Mouse (Mus musculus): ENCODE data around the gene Olfr893.
"Not testable (repeated sequence)": the region's sequence is repeated elsewhere in the genome, so short reads cannot be mapped to it uniquely, and the experiment has no call there.

Olfr893 gene

GRCm38 (mm10) chr9:38208065-38208464, at the start of gene Olfr893:
TSS of gene Olfr893 (plus strand) at chr9:38208365.
- no peak for DNase-seq (ENCODE audit: low spot score in 2 of 2)

DNA sequence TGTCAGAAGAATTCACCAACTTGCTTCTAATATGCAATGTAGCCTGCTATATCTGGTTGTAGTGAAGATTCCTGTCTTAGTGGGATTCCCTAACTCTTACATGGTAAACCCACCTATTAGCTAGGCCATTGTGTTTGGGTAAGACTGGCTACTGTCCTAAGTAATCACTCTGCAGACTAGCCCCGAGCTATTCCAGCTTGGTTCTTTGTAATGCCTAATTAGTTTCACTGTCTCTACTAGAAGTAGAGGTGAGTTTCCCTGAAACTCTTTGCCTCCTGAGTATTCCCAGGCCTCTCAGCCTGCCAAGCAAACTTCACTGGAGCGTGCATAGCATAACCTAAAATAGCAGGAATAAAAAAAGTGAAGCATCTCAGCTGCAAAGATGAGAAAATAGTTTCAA, 39.8 kb upstream of the Olfr893 start:
- not testable (repeated sequence) for DNase-seq (ENCODE audit: low spot score in 2 of 2)

DNA sequence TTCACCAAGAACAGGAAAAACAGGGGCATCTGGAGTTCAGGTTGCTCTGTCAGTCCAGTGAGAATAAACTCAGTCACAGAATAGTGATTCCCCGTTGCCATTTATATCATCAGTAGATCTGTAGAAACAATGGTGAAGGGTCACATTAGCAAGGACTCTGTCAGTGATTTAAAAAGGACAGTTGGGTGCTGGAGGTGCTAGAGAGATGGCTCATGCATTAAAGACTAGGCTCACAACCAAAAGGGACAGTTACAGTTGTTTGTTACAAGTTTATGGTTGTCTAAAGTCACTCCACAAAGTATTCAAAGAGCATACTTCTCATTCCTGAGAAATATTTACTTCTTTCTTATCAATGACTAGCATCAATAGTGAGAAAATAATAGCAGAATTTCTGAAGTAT, 27.4 kb upstream of the Olfr893 start, which contains the start of gene Olfr891:
Gene Olfr891, minus strand, starts transcription at position 101 of the 400 bp plus-strand sequence.
- no peak for DNase-seq (ENCODE audit: low spot score in 2 of 2)

GRCm38 (mm10) chr9:38217755-38218154, 9.6 kb downstream of the Olfr893 start, which contains the start of gene Olfr894:
TSS of gene Olfr894 (plus strand) at chr9:38218055.
- no peak for DNase-seq (ENCODE audit: low spot score in 2 of 2)

DNA sequence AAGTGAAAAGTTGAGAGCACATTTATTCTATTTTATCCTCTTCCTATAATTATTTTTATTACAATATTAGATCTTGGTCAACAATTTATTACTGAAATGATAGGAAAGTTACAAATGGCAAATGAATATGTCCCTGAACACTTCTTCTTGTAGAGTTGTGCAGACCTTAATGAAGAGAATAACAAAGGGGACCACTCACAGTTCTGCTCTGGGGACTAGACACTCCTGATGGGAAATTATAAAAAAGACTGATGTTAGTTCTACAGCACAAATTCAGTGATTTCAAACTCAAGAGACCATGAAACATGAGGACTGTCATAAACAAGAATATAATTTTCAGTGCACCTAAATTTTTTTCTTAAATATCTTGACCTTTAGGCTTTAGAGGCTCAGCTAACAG, 44.3 kb downstream of the Olfr893 start, which contains the start of gene Olfr143:
Gene Olfr143, plus strand, starts transcription at position 301 of the 400 bp plus-strand sequence.
- DNase-seq (ENCODE audit: low spot score in 2 of 2) = no peak
